Mouse (Mus musculus) heart, adult 8-10 months (tissue): ENCODE results near the gene Ugt1a8. TPM values are rescaled to one million over a fixed set of nuclear protein-coding genes. Genes with fewer than 3 reads are reported as not detected.

Experiments used
- DNase-seq: peaks from one replicate; pipeline ENCODE4 v3.0.0; 2022; ENCODE audit warnings: low spot score
- total RNA-seq, 4 experiments: library from RNA; stranded (reverse); gene quantifications; 2 replicates each; pipeline ENCODE4 v1.2.4; 2022

The Ugt1a8 gene
- total RNA-seq, 4 experiments from 2014 or later, result not detected

DNA sequence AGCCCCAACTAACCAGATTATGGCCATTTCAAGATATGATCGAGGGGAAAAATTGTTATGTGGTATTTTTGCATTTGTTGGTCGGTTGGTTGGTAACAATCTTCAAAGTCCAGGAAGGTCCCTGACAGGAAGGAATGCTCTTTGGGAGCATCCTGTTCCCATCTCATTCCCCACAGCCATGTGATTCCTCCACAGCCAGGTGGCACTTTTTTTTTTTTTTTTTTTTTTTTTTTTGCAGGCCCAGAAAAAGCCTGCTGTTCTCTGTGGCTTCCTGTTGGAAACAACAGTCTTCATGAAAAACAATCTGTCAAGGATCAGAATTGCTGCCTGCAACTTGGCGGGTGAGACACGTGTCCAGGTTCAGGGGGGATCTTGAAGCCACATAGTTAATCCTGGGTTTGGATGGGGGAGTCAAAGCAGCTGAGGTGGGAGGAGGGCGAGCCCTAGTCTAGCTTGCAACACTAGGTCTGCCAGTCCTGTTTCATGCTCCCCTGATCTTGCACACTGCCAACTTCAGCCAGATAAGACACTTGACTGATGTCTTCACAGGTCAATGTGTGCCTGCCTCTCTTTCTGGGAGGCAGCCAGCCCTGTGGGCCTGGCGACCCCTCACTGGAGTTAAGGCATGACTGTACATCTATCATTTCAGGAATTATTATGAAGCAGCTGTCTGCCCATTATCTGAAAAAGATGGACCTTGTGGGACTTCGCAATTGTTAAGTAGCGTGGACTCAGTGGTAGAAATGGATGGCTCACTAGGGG is 171.4 kb downstream of the Ugt1a8 start:
- no peak for DNase-seq

DNA sequence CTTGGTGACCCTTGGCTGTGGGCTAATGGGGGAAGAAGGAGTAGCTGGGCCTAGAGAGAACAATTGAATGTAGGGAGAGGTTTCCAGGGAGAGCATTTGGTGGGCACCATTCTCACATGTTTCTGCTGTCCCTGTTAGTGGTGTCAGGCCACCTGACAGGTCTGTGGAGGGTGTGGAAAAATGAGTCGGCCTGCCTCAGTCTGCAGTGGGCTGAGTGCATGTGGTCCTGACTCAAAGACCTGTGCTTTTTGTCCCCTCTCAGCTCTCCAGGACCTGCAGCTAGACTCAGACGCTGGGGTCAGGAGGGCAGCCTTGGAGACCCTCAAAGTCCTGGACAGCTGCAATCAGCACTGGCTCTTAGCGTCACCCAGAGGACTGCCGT is 172.0 kb downstream of the Ugt1a8 start:
- DNase-seq, result no peak

DNA sequence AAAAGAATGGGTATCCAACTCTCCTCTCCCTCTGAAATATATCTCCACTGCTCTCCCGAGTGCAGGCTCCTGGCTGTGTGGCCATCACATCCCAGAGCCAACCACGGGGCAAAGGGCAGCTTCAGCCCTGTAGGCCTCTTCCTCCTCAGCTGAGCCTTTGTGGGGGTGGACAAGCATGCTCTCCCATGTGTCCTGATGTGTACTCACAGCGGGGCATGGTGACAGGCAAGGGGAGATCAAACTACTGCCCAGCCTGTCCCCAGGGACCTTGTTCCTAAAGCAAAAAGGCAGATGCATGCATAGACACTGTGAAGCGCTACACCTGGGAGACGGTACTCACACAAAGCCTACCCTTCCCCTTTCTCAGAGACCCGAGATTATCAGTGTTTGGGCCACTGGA is 172.5 kb downstream of the Ugt1a8 start:
- no peak for DNase-seq

DNA sequence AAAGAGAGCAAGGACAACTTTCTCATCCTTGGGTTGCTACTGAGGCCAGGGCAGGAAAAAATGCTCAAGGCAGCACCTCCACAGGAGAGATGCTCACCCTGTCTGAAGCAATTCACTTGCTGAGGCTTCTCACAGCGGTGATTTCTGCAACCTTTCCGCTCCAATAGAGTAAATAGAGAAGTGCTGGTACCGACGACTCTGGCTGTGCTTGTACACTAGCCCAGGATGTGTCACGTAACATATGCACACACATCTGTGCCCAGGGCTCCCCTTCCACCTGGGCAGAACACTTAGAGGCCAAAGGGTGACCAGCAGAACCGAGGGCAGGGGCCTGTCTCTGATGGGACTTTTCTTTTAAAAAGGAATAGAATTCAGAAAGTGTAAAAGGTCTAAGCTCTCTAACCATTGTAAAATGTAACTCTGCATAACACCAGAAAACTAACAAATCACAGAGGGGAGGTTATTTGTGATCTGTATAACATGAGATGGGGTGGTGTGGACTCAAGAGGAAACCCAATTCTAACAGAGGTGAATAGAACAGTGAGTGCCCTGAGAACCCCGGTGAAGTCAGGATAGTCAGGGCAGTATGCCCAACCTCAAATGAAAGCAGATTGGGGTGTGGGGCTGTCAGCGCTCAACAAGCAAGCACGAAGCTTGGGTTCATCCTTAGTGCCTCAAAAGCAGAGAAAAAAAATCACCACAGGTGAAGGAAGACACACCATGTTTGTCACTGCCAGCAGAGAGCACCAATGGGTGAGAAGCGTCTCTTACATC is 173.2 kb downstream of the Ugt1a8 start:
- DNase-seq, result no peak

DNA sequence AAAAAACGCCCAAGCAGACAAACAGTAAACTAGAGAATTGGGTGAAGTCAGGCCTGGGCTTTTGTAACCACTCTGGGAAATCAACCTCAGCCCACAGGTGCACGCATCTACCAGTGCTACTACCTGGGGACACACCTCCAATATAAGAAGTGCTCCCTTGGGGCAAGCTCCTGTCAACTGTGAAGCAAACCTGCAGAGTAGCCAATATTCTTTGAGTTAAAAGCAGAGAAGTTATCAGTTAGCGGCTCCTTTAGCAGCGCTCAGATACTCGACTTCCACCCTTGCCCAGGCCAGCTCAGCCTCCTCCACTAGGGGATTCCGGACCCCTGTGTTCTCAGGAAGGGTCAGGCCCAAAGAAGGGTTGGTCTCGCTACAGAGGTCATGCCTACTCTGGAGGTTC is 174.1 kb downstream of the Ugt1a8 start:
- no peak for DNase-seq

DNA sequence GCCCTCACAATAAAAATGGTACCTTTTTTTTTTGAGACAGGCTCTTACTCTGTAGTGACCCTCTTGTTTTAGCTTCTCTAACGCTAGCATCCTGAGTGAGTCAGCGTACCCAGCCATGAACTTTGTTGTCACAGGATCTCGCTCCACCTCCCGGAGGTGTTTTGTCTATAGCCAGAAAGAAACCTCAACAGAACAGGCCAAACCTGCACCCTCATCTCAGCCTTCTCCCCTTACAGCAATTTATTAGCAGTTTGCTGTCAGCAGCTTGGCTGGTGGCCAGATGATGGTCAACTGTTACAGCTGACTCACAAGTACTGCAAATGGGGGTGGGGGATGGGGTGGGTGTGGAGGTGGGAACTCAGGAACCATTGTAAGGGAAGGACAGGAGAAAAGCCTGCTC is 174.6 kb downstream of the Ugt1a8 start:
- no peak for DNase-seq

DNA sequence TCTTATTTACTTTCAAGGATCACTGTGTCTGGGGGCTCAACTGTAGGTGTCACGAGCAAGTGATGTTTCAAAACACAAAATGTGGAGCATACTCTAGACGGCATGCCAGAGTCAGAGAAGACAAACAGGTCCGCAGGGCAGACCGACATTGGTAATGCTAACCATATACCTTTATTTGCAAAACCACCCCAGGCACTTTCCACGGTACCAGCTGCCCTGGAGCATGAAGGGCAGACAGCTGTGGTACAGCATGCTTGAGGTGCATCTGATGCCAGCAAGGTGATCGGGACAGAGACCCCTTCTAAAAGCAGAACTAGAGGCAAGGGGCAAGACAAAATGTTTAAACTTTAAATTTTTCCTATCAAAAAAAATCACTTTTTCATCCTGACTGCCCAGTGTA is 175.3 kb downstream of the Ugt1a8 start:
- no peak for DNase-seq

DNA sequence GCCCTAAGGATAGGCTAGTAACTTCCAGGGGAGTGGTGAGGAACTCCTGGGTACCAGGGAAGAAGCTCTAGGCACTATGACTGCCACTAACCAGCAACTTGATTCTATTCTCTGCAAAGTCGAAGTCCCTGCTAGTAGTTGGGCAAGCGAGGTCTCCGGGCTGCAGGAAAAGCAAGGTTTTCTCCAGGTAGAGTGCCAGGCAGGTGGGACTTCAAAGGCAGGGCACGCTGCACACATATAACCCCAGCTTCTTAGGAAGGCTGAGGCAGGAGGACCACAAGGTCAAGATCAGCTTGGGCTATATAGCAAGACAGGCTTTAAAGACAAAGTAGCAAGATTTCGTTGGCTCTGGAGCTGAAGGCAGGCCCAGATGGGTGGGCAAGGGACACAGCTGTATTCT is 176.2 kb downstream of the Ugt1a8 start:
- no peak for DNase-seq

DNA sequence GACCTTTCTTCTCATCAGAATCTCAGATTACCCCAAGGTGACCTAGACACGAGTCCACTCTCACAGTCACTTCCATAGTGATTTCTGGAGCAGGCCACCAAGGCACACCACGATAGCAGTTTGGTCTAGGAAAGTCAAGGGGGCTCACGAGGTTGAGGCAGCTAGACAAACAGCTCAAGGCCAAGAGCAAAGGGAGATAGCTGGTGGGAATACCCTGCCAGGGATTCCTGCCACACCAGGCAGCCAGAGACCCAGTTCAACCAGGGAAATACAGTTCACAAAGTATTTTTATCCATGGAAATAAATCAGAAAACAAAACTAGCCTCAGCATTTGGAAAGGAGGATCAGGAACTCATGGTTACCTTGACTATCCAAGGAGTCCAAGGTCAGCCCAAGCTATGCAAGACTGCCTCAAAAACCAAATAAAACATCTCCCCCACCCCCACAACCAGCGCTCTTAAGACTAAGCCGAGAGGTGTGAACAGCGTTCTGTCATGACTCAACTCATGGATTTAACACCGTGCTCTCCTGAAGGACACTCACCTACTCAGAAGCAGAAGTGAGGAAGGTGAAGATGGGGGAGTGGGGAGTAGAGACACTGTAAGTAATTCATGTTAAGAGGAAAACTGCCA is 176.7 kb downstream of the Ugt1a8 start:
- DNase-seq, result no peak

DNA sequence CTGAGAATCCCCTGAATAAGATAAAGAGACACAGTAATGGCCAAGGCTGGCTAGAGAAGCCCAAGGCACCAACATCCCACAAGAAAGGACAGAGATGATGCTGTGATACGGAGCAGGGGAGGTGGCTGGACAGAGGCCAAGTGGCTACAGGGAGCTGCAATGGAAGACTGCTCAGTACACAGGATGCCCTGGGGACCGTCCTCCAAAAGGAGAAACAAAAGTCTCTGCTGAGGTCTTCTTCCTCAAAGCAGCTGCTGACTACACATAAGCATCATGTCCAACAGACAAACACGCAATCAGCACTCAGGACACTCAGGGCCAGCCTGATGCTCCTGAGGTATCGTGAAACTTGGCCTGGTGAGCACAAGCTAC is 177.2 kb downstream of the Ugt1a8 start:
- no peak for DNase-seq

DNA sequence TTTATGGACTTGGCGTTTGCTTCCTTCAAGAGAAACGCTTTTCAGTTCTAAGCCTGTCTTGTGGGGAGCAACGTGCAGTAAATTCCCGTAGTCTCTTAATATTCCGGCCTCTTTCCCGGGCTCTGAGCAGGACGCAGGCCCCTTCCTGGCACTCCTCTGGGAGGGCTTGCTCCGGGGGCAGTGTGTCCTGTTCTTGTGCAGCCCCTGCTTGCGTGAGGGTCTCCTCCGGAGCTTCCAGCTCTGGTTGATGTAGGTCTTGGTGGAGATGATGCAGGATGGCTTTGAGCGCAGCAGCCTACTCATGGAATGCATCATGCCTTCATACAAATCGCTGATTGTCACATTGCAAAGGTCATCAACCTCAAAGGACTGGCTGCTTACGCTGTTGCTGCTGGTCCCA is 178.5 kb downstream of the Ugt1a8 start:
- DNase-seq, result no peak

DNA sequence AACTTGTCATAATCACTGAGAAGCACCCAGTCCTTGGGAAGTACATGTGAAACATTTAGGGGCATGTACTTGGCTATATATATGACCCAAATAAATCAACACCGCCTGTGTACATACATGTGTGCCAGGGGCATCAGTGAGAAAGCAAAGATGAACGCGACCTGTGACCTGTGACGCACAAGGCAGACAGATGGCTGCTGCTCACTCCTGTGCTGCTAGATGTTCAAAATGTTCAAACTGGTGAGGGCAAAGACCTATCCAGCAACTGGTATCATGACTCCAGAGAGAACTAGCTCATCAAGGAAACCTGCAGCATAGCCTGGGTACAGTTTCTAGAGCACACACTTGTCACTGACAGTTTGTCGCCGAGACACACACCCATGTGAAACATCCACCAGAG is 179.9 kb downstream of the Ugt1a8 start:
- no peak for DNase-seq

DNA sequence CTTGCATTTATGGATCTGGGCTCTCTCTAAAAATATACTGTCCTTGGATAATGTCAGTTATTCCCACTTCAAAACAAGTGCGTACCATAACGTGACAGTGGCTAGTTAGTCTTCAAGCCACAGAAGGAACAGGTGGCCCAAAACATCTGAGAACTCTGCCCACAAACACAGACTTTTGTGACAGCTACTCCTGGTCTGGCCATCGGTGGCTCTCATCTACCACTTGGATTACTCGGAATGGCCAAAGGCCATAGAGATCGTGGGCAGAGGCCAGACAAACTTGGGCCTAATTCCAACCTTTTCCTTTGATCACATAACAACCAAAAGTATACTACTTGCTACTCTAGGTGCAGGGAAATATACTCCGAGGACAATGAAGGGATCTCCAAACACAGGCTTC is 180.5 kb downstream of the Ugt1a8 start:
- DNase-seq, result no peak

Other genes with a start within 250 kb of the Ugt1a8 start
- 10 to 100 TPM; 33.5 to 43.2 (median 42.0) TPM for gene Dgkd, start 234.5 kb upstream of the Ugt1a8 start, total RNA-seq
- gene Usp40, start 79.3 kb upstream of the Ugt1a8 start, total RNA-seq, result 10 to 100 TPM; 13.8 to 17.4 (median 15.6) TPM
- not detected for gene Ugt1a10, start 32.4 kb upstream of the Ugt1a8 start, total RNA-seq
- gene Ugt1a9, start 17.0 kb upstream of the Ugt1a8 start, total RNA-seq, result not detected
- 1 to 10 TPM in 2 of 4 experiments, under 1 TPM in 2; 0.68 to 1.4 (median 0.95) TPM for gene Ugt1a7c, start 7.2 kb downstream of the Ugt1a8 start, total RNA-seq
- 1 to 10 TPM in 2 of 4 experiments, under 1 TPM in 1, not detected in 1; 0.83 to 1.3 (median 1.1) TPM for gene Ugt1a6b, start 15.4 kb downstream of the Ugt1a8 start, total RNA-seq
- 1 to 10 TPM; 1.6 to 2.6 (median 2.4) TPM for gene Ugt1a6a, start 47.0 kb downstream of the Ugt1a8 start, total RNA-seq
- gene Ugt1a5, start 78.2 kb downstream of the Ugt1a8 start, total RNA-seq, result under 1 TPM in 3 of 4 experiments, not detected in 1; 0.12 to 0.26 (median 0.22) TPM
- gene Ugt1a2, start 112.8 kb downstream of the Ugt1a8 start, total RNA-seq, result under 1 TPM in 1 of 4 experiments, not detected in 3; 0.12 TPM
- under 1 TPM; 0.26 to 0.60 (median 0.41) TPM for gene Dnajb3, start 118.0 kb downstream of the Ugt1a8 start, total RNA-seq
- gene Ugt1a1, start 124.1 kb downstream of the Ugt1a8 start, total RNA-seq, result not detected
- under 1 TPM in 1 of 4 experiments, not detected in 3; 0.35 TPM for gene Mroh2a, start 139.2 kb downstream of the Ugt1a8 start, total RNA-seq
- gene Hjurp, start 189.8 kb downstream of the Ugt1a8 start, total RNA-seq, result 10 to 100 TPM; 10.6 to 14.2 (median 11.0) TPM
- gene Trpm8, start 189.8 kb downstream of the Ugt1a8 start, total RNA-seq, result not detected